Mouse (Mus musculus) lung, postnatal 4 days (tissue): ENCODE measurements around the gene Hist1h2bj.

ENCODE experiments used
- DNase-seq, 2 experiments: peaks; one replicate each; pipeline ENCODE4 v3.0.0; 2021

The Hist1h2bj gene

DNA sequence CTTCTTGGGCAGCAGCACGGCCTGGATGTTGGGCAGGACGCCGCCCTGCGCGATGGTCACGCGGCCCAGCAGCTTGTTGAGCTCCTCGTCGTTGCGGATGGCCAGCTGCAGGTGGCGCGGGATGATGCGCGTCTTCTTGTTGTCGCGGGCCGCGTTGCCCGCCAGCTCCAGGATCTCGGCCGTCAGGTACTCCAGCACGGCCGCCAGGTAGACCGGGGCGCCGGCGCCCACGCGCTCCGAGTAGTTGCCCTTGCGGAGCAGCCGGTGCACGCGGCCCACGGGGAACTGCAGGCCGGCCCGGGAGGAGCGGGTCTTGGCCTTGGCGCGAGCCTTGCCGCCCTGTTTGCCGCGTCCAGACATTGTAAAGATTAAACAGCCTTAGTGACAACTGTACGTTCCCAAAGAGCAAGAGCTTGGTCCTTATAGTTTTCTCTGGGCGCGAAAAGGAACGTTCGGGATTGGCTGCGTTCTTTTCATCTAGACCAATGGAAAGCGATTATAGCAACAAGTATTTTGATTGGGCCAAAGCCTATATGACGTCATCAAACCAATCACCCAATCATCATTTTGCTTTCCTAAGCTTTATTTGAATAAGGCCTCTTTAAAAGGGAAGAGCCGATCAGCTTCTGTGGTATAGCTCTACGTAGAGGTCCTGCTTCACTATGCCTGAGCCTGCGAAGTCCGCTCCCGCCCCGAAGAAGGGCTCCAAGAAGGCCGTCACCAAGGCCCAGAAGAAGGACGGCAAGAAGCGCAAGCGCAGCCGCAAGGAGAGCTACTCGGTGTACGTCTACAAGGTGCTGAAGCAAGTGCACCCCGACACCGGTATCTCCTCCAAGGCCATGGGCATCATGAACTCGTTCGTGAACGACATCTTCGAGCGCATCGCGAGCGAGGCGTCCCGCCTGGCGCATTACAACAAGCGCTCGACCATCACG lies at the start of gene Hist1h2bj, which contains the start of gene Hist1h2ag:
Gene Hist1h2bj, plus strand, starts transcription at position 647 of the 935 bp plus-strand sequence.
Gene Hist1h2ag, minus strand, starts transcription at position 377 of the 935 bp plus-strand sequence.
- peak; percentile 83 to 89 for DNase-seq

DNA sequence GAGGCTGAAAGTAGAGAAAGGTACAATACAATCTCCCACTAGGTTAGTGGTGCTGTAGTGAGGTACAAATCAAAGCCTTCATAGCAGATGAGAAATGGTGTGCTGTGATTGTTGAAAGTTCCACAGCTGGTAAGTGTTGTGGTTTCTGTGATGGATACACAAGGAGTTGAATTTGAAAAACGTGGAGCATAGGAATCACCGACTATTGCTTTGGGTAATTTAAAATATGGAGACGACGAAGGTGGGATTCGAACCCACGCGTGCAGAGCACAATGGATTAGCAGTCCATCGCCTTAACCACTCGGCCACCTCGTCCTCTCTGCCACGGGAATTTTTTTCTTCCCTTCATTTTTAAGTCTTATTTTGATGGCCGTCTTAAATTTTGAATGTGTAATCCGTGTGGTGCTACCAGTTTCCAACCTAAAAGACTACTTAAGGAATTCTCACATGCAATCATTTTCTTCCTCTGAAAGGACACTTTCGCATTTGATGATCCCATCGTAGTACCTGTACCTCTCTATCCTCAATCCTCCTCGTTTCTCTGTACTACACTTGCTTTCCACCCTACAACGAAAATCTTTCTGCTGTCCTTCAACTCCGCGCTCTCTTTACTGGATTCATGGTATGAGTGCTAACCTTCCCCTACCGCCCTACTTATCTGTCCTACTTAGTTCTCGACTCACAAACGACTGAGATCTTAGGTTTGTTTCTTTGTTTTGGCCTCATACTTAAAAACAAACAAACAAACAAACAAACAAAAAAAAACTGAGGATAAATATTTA lies 48.9 kb upstream of the Hist1h2bj start:
- DNase-seq: peak in 1 of 2 experiments; percentile 35

DNA sequence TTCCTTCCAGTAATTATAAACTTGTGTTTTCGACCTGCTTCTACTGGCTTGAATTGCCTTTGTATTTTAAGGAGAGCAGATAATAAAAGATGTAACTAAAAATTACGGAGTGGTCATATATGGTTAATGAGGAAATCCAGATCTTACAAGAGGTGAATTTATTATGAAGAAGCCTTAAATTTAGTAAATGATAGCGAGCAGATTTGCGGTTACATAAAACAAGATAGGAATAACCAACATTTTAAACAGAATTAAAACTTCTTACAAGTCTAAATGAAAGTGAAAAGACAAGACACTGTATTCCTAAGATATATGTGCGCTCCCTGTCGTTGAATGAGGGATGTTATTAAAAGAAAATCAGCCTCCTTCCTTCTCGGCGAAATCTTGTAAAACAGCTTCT lies 48.1 kb upstream of the Hist1h2bj start:
- DNase-seq: no peak

DNA sequence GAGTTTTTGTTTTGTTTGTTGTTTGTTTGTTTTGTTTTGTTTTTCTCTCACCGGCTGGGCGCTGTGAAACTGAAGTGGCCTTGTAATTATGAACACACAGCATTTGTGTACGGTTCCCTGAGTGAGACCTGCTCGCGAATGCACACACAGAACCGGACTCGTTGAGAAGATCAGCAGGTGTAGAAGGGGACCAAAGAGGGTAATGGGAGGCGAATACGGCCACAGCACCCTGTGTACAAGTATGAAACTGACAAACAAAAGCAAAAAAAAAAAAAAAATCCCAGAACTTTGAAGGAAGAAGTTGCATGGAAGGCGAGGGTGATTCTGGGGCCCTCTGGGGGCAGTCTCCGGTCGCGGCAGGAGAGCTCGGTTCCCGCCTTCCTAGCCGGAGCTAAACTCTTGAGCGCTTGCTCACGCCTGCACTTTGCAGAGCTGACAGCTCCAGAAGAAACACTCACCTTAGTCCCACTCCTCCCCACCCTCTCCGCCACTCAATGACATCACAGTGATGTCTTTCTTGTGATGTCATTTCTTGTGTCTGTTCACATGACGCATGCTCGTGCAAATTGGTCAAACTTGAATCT lies 47.6 kb upstream of the Hist1h2bj start:
- peak; percentile 49 to 51 for DNase-seq

GRCm38 (mm10) chr13:21996101-21996839 lies 46.7 kb upstream of the Hist1h2bj start:
- DNase-seq: peak in 1 of 2 experiments; percentile 29

- no peak for DNase-seq
Measured at GRCm38 (mm10) chr13:21996840-21997185, 46.2 kb upstream of the Hist1h2bj start.

DNA sequence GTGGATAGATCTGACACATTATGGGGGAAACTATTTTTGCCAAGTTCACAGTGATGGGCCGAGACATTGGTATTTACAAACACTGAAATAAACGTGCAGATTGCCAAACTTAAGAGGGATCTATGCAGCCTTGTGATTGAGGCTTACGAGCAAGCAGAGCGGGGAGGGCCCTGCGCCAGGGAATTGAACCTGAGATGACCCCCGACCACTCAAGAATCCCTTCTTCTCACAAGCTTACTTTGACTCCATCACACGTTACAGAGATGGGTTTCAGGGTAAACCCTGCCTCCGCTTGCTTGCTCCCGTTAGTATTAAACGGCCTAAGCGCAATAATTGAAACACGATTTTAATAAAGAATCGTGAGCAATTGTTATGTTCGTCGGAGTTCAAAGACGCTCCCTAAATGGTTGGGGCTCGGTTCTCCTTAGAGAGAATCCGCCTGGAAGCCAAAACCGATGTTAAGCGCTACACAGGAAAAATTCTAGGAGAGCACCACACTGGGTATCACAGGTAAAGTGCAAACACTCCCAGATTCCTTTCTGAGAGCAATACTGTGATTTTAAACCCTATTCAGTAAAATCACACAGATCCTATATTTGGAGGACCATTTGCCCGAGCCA lies 45.7 kb upstream of the Hist1h2bj start:
- no peak for DNase-seq

GRCm38 (mm10) chr13:21997821-21998220 lies 45.2 kb upstream of the Hist1h2bj start:
- DNase-seq: no peak

- DNase-seq: no peak
Measured at GRCm38 (mm10) chr13:21998412-21998811, 44.6 kb upstream of the Hist1h2bj start.

GRCm38 (mm10) chr13:21999147-21999546 lies 43.9 kb upstream of the Hist1h2bj start:
- no peak for DNase-seq

GRCm38 (mm10) chr13:22001346-22001745 lies 41.7 kb upstream of the Hist1h2bj start:
- DNase-seq: no peak

DNA sequence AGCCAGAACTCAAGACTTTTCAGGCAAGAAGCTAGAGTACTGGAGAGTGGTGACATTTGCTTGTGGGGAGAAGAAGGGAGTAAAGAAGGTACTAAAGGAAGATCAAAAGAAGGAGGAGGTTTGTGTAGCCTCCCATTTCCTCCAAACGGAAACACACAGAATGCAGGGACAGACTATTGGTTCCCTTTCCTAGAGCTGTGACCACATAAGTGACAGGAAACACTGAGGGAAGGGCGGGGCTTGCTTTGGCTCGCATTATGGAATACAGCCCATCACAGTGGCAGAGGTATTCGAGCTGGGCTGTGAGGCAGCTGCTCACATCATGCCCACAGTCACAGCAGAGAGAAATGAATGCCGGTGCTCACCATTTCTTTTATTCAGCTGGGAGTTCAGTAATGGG lies 41.2 kb upstream of the Hist1h2bj start:
- DNase-seq: peak in 1 of 2 experiments; percentile 37

DNA sequence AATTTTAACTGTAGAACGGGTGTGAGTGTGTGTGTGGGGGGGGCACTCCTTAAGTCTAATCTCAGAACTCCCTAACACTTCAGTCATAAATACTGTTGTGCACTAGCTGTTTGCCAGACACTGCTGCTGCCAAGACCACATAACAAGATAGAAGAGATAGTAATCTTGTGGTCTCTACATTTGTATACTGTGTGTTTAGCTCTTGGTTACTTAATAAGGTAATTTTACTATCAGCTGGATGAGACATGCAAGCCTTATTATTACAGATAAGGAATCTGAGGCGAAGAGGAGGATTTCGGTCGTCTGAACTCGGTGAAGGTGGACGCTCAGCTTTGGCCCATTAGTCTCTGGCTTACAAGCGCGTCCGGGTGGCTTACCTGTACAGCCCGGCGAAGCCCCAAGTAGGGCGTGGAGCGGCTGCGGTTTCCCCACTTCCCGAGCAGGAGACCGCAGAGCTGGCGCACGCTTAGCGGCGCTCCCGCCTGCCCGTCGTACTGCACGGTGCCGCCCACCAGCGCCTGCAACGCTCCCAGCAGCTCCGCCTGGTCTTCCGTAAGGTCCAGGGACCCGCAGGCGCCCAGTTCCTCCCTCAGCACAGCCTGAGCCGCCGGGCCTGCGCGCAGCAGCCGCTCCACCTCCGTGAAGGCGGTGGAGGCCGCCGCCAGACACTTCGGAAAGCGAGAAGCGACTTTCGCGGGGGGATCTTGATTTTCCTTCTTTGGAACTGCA lies 37.2 kb upstream of the Hist1h2bj start:
- peak; percentile 64 to 68 for DNase-seq

DNA sequence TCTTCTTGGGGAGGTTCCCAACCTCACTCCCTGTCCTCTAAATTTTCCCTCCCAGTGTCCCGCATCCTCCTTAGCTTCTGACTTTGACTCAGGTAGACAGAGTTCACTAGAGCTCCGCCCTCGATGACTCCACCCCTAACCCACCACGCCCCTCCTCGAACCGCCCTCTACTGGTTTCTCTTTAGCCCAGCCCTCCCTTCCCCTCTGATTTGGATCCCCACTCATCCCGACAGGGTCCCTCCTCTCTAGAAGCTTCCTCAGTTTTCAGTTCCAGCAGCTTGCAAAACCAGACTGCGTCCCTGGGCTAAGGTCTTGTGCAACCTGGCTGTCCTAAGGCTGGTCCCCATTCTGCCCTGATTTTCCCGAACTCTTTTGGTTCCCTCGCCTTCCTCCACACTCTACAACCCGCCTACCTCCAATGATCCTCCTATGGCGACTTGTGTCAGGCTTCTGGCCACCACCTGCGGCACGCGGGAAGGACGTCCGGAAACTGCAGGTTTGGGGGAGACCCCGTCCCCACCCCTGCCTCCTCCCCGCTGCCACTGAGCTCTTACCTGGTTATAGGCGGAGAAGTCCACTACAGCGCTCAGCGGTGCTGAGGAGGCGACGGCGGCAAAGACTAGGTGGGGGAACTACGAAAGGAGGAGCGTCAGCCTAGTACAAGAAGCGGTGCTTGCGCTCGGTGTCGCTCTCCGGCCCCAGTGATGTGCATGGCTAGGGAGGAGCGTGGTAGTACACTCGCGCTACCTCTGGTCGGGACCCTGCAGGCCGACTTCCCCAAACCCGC lies 36.5 kb upstream of the Hist1h2bj start:
- peak; percentile 41 to 68 for DNase-seq

GRCm38 (mm10) chr13:22007121-22007510 lies 35.9 kb upstream of the Hist1h2bj start:
- no peak for DNase-seq

DNA sequence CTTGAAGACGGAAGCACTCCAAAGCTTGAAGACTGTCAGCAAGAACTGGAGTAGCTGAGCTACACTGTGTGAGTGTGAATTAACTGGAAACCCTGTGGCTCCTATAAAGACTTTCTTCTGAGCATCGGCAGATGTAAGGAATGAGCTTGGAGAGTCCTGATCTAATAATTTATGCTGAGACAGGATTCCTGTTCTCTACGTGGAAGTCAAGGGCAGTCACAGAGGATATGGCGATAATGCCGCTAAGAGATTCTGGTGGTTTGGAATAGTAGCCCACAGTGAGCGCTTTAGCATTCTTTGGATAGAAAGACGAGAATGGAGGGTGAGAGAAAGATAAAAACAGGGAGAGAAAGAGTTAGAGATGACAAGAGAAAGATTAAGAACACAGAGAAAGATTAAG lies 35.1 kb upstream of the Hist1h2bj start:
- DNase-seq: no peak

DNA sequence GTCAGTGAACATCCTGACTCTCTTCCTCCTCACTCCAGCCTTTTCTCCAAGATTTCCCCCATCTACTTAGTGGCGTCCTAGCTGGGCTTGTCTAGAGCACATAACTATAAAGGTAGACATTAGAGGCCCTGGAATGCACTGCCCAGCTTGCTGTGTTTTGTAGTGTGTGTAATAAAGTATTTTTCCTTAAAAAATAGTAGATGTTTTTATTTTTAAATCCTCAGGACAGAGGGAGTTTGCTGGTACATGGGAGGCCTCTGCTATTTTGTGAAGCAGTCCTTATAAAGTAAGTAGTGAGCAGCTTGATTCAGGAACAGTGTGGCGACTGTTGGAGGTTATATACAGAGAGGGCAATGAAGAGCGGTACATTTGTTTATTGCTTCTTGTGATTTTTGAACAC lies 34.3 kb upstream of the Hist1h2bj start:
- no peak for DNase-seq

GRCm38 (mm10) chr13:22009642-22010041 lies 33.4 kb upstream of the Hist1h2bj start, which contains the start of gene Prss16:
TSS of gene Prss16 (minus strand) at chr13:22009742.
- no peak for DNase-seq

DNA sequence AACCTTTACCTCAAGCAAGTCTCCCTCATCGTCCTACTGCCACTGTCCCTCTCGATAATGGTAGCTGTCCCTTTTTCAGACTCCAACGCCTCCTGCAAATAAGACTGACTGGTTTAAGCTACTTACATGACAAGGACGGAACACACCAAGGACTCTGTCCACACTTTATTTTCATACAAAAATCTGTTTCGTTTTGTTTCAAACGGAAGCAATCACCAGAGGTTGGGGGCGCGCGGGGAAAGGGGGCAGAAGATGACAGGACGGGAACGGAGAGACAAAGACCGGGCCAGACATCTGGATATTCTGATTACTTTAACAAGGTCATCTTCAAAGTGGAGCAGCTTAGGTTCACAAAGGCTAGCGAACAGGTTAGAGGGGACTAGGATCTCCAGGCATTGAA lies 29.3 kb upstream of the Hist1h2bj start:
- no peak for DNase-seq

GRCm38 (mm10) chr13:22014411-22014845 lies 28.6 kb upstream of the Hist1h2bj start:
- DNase-seq: peak in 1 of 2 experiments; percentile 22
